Mouse (Mus musculus): Measurements from ENCODE around the gene Rtp2.

Rtp2 gene

DNA sequence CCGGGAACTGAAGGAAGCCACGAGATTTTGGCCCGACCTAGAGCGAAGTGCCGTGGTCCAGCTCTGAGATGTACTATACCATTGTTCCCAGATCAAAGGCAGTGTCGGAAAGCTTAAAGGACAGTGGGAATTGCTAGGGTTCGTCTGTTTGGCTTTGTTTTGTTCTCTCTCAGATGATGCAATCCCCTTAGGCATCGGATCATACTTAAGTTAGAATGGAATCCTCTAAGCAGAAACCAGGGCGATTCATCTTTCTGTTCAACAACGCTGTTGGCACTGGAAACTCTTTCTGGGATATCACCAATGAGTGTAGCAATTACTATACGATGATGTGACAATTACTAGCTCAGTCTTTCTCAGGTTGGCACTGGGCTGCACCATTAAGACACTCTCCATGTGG lies at the start of gene Rtp2:
Gene Rtp2, minus strand, starts transcription at position 101 of the 400 bp plus-strand sequence.
- DNase-seq (ENCODE audit: low spot score in 2 of 2) = no peak

DNA sequence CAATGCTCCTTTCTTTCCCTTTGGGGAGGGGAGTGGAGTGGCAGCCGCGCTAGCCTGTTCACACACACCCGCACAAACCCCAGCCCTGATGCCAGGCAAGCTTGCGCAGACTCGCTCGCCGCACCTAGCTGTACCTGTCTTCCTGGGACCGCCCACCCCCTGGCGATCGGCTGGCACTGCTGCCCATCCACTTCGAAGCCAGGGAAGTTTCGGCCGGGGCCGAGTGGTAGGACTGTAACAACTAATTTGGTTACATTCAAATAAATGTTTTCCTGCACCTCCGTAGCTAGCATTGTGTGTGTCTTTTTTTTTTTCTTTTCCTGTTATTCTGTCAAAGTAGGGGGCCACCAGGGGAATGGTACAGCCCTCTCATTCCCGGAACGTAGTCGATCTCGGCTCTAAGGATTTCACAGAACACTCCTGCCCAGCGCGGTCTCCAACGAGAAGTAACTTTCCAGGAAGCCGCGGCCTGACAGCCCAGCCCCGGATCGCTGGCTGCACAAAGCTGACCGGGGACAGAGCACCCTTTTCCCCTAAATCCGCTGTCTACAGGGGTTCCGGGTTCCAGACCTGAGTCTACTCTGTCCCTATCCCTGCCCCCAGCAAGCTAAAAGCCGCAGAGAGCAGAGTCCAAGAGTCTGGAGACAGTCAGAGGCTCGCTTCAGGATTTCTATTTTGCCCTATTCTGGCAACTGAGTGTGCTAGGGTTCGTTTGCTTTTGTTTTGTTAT lies 49.0 kb upstream of the Rtp2 start:
- no peak for DNase-seq (ENCODE audit: low spot score in 2 of 2)

DNA sequence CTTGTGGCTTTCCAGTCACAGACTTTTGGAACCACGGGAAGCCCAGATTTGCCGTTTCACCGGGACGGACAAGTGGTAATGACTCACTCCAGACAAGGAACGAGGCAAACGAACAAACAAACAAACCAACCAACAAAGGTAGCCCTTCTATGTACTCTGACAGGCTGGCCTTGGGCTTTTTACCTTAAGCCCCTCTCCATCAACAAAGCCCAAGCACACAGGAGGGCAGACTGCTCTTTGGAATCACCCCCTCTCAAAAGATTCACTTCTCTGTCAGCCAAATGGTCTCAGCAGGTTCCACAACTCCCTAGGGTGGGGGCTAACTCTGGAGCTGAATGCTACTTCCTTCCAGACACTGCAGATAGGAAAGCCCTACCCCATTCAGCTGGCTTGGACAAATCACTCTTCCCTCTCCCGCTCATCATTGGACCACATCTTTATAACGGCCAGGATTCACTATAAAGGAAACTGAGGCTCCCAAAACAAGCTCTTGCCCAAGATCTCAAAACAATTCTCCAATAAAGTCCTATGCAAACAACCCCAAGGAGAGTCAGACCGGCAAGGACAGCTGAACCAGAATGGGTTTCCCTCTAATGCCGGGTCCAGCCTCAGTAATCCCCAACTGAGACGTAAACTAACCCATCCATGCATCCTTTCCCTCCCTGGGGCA lies 48.1 kb upstream of the Rtp2 start:
- no peak for DNase-seq (ENCODE audit: low spot score in 2 of 2)

DNA sequence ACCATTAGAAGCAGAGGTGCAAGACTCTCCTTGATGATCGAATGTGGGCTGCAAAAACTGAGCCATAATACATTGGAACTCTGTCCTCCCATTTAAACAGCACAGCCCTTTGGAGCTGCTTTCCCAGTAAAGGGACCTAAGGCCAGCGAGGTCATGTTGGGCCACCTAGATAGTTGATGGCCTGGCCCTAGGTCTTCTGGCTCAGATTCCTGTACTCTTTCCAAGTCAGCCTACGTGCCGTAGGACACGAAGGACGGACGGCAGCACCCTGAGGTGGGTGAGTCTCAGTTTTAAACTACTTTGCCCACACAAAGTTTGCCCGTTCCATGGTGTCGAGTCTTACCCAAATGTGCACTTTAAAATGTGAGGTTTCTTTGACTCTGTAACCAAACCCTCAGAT lies 47.3 kb upstream of the Rtp2 start:
- no peak for DNase-seq (ENCODE audit: low spot score in 2 of 2)

DNA sequence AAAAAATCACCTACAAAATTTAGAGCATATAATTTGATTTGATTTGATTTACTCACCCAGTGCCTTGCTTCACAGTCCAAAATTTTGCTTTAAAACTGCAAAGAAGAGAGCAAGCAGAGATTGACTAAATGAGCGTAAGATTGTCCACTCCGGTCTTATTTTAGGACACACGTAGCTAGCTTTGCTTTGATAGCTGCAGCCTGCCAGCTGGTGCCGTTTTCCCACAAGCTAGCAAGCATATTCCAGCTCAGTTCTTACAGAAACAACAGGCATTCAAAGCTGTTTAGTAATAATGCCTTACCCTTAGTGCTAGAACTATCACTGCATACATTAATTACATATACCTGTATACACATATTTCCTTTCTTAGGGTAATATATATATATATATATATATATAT lies 46.3 kb upstream of the Rtp2 start:
- DNase-seq (ENCODE audit: low spot score in 2 of 2) = no peak

DNA sequence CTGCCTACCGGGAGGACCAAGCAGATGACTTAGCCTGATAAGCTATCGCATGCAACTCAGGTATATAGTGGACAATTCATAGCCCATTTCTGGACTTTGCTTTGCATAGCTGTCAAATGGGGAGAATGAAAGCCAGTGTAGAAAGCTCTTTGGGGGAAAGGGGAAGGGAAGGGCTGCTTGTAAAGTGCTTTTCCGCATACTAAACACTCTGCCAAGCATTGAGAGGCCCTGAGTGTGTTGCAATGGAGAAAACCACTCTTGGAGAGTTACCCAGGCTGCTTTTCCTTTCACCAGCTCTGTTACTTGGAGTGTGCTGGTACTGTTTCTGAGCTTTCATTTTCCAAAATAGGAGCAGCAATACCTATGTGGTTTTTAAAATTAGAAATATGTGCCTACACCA lies 45.5 kb upstream of the Rtp2 start:
- DNase-seq (ENCODE audit: low spot score in 2 of 2) = no peak

DNA sequence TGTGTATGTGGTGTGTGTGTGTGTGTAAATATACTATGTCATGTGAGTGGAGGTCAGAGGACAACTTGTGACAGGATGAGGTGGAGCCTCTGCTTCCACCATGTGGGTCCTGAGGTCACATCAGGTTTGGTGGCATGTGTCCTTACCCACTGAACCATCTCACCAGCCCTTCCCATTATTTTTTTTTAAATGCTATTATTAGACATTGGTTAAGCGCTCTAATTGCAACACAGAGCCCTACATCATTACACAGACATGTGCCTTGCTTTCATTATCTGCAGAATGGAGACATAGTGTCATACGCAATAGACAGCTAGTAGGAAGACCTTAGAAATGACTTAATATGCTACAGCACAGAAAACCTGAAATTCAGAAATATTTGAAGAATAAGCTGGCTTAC lies 44.0 kb upstream of the Rtp2 start:
- DNase-seq (ENCODE audit: low spot score in 2 of 2) = no peak

DNA sequence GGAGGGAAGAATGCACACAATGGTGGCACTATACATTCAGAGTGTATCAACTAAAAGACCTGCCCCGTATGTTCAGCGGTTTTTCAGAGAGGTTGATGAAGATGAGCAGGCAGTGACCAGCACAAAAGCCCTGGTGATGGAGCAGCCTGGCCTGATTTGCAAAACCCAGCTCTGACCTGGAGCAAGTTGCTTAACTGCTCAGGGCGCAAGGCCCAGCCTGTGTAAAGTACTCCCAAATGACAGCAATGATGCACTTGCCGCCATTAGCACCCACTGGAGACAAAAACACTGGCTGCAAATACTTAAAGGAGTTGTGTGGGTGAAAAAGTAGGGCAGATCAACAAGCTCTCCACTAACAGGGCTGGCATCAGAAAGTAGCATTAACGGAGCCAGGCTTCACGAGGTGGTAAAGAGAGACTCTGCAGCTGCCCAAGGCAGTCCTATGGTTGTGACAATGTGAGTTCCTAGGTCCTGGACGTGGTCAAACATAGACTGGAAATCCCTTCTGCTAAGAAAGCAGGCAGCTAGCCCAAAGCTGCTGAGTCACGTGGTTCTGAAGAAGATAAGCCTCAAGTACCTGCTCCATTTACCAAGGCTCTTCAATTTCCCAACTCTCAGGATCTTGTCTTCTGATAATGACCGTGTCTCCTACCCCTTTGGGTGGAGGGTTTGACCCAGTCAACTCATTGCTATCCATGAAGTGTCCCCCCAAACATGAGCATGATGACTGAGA lies 41.6 kb upstream of the Rtp2 start:
- no peak for DNase-seq (ENCODE audit: low spot score in 2 of 2)

DNA sequence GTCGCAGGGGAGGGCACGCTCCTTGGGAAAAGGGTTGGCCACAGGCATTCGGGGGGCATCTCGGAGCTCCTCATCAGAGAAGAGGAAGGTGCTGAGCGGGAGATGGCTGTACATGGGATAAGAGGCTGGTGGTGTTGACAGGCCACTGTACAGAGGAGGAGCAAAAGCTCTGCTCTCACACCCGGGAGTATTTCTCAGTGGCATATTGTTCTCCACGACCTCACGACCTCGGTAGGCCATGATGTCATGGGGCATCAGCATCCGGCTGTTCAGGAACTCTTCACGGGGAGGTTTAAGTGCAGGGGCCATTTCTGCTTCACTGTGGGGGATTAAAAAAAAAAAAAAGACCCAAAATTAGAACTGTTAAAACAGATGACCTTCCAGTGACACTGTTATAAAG lies 40.7 kb upstream of the Rtp2 start:
- DNase-seq (ENCODE audit: low spot score in 2 of 2) = no peak

DNA sequence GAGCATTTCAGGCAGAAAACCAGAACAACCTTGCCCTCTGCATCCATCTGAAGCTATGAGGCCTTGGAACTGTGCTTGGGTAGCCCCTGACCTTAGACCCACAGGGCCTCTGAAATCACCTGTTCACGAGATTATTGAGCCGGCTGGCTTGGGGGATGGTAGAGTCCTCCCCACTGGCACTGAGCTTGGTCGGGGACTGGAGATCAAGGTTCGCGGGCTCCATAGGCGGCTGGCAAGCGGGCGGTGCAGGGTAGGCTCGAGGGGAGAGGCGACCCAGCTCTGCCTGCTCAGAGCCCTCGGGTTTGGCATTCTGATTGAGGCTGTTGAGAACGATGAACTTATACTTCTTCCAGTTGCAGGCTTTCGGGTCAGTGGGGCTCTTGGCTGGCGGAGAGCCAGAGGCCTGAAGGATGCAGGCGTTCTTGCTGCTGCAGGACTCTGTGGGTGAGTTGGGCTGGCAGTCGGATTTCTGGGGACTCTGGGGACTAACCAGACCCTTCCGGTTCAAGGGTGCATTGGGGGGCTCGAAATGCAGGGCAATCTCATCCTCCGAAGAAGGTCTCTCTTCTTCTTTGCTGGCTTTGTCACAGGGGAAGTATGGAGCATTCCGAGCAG lies 40.0 kb upstream of the Rtp2 start:
- no peak for DNase-seq (ENCODE audit: low spot score in 2 of 2)

DNA sequence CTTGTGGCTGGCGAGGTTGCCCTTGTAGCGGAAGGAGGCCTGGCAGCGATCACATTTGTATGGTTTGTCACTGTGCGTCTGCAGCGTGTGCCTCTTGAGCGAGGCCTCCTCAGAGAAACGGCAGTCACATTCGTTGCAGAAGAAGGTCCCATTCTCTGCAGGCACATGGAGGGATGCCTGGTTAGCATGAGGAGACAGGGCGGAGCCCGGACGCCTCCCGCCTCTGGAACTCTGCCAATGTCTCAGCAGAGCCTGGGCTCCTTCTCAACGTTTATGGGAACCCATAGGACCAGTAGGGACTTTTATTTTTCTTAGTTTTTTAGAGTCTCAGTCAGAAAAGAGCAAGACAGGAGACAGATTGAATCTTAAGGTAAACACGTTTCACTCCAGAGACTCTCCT lies 37.7 kb upstream of the Rtp2 start:
- DNase-seq (ENCODE audit: low spot score in 2 of 2) = no peak

DNA sequence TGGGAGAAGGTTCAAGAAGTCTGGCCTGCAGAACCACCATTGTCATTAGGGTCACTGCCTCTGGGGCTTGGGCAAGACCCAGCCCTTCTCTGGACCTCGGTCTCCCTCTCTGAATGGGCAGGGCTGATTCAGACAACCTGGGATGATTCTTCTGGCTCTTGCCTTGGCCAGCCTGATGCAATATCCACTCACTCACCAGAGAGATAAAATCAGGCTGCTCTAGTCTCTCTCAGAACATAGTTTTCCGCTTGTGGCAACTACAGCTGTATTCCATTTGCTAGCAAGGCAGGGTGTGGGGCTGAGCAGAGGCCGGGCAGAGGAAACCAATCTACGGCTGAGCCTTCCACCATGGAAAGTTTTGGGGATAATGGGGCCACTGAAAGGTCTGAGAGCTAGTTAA lies 36.7 kb upstream of the Rtp2 start:
- no peak for DNase-seq (ENCODE audit: low spot score in 2 of 2)

DNA sequence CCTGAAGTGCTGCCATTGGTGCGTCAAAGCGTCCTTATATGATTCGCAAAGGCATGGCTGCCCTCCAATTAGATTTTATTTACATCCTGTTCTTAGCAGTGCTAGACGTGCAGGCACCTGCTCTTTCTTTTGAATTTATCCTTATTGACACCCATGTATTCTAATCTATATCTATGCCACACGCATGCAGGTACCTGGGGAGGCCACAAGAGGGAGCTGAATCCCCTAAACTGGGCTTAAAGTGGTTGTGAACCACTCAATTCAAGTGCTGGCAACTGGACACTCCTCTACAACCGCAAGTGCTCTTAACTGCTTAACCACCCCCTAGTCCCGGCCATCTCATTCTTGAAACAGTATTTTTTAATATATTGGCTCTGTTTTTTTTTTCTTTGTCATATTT lies 35.1 kb upstream of the Rtp2 start:
- DNase-seq (ENCODE audit: low spot score in 2 of 2) = no peak

DNA sequence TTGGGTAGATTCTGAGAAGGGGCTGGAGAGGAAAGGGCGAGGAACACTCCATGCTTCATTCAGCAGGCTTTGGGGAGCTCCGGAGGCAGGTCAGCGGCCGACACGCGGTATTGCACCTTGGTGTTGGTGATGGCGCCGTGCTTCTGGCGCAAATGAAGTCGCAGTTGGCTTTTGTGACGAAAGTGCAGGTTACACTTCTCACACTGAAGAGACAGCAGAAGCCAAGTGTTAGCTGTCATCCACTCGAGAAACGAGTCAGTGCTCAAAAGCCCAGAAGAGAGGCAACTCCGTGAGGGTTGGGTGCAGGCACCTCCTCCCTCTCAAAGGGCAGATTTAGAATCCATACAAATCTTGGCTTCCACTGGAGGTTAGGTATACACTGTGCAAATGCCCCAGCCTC lies 33.9 kb upstream of the Rtp2 start:
- DNase-seq (ENCODE audit: low spot score in 2 of 2) = no peak

DNA sequence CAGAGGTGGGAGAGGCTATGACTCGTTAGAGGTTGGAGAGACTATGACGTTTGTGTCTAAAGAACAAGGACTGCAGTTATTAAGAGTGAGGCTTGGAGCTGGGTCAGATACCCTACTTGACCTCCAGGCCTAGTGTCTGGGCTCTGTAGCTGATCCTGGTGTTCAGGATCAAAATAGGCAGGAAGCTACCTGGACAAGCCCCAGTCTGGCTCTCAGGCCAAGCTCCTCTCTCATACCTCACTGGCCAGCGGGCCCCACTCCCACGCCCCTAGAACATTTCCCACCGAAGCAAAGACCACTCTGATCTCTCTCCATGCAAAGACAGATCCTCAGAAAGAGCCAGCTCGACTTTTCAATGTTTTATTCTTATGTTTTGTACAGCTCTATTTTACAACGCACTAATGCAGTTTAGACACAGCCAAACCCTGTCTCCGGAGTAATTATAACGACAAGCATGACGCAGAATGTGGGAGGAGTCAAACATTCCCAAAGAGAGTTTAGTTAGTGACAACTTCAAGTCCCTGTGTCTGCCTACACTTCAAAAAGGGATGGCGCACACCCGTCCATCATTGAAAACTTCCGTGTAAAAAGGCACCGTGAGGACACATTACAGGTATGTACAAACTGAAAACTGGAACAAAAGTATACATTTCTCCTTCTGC lies 32.6 kb upstream of the Rtp2 start:
- no peak for DNase-seq (ENCODE audit: low spot score in 2 of 2)

DNA sequence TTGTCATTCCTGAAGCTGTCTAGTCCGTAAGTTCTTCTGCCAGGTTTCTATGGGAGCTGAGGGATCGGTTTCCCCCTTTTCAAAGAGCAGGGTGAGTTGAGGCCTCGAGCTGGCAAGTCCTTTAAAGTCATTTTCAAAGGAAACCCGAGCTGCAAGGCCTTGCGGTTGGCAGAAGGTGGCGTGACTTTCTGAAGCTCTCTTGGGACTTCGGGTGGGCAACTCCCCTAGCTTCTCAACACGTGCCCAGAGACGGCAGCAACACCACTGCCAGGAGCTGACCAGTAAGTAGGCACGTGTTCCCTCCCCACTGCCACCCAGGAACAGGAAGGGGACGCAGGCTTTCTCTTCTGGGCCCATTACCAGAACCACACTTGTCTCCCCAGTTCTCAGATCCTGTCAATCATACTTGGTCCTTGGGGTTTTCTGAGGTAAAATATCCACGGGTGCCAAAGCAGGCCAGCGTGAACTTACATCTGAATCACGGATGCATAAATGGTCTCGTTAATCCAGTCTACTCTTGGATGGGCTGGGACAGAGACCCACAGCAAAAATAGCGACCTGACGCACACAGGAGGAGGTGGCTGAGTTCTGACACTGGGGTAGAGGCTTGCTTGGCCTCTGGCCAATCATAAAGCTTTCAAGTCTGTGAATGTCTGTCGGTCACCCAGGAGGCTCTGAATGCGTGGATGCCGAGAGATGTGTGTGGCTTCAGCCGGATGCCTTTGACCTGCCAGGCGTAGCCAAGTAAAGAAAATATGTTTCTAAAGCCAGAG lies 31.9 kb upstream of the Rtp2 start:
- DNase-seq (ENCODE audit: low spot score in 2 of 2) = peak in 1 of 2 experiments; percentile 2

DNA sequence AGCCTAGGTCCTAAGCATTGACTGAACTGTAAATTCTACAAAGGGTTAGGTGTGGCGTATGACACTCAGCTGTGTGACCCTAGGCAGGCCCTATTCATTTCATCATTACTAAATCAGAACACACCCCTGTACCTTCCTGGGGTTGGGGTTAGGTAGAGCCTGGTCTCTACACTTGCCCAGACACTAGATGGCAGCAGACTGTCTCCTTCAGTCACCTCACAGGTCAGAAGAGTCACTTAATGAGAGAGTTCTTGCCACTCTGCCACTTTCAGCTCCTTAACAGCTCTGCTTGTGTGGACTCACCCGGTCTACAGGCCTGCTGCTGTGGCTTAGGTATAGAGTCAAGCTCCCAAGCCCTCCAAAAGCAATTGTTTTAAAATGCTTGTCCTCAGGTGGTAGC lies 30.2 kb upstream of the Rtp2 start:
- peak in 1 of 2 experiments; percentile 59 for DNase-seq (ENCODE audit: low spot score in 2 of 2)

DNA sequence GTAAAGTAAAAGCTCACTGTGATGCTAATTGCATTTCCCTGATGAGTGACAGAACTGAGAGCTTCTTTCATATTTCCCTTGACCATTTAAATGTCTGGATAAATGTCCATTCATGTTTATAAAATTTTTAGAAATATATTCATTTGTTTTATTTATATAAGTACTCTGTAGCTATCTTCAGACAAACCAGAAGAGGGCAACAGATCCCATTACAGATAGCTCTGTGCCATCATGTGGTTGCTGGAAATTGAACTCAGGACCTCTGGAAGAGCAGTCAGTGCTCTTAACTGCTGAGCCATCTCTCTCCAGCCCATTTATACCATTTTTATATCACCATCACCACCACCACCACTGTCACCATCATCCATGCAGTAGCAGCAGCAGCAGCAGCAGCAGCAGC lies 26.7 kb upstream of the Rtp2 start:
- no peak for DNase-seq (ENCODE audit: low spot score in 2 of 2)

DNA sequence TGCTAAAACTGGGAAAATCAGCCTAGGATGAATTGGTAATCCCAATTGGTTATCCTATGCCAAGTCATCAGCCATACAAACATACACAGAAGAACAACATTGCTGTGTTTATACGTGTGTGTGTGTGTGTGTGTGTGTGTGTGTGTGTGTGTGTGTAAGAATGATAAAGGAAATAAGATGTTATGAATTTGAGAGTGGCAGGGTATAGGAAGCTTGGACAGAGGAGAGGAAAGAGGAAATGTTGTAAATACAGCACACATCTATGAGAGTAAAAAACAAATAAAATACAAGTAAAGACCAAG lies 21.7 kb upstream of the Rtp2 start:
- DNase-seq (ENCODE audit: low spot score in 2 of 2) = no peak

DNA sequence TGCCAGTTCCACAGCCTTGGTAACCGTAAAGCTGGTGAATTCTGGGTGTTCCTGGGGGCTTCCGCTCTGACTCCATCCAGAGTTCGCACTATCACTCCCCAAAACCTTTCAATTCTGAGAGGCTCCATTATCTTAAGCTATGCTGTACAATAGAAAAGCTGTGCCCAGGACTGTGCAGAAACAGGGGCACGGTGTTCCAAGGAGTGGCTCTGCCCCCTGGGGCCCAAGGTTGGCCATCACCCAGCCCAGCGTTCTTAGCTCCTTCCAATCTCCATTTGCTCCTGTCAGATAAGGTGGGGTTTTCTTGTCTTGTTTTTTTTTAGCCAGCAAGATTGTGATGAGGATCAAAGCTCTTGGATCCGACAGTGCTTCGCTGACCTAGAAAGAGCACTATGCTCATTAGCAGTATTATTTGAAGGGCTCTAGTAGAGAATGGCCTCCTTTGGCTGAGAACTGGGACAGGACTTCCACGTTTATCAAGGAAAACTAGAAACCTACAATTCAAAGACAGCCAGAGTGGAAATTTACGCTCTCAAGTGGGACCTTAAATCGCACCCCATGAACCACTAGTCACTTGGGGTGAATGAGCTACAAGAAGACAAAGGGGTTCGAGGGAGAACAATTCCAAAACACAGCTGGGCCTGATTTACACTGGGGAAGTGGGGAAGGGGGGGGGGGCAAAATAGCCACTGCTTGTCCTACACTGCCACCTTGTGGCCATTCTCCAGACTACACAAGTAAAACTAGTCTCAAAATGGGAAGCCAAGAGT lies 21.2 kb upstream of the Rtp2 start:
- DNase-seq (ENCODE audit: low spot score in 2 of 2) = peak in 1 of 2 experiments; percentile 57

Measured in thymus, postnatal 10 days (tissue).